Mouse (Mus musculus): ENCODE results near the gene Ryk. TPM values are rescaled to one million over a fixed set of nuclear protein-coding genes. Genes with fewer than 3 reads are reported as not detected.
"Not testable (repeated sequence)": the region's sequence is repeated elsewhere in the genome, so short reads cannot be mapped to it uniquely, and the experiment has no call there.

Ryk gene
- polyA plus RNA-seq, 1 experiment from 2014 or later, result 50.8 TPM

DNA sequence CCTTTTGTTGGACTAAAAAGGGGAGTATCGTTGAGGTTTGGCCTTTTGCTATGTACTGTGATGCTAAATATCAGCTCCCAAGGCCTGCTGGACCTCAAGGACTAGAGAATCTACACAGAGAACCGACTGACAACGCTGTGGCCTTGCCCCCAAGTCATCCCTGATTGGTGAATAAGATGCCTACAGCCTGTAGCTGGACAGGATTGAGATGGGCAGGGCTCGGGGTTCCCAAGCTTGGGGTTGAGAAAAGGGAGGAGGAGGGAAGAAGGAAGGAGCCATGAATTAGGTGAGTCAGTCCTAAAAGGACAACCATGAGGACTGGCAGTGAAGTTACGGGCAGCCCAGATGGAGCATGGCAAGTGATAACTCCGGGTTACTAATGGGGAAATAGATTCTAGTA is 65.2 kb downstream of the Ryk start:
- Histone ChIP-seq H3K9ac (replicated peaks; ENCODE audit: low read length) (no peak overlapping the region), H3K27ac (replicated peaks; ENCODE audit: low read depth, low read length) (no peak overlapping the region), H3K4me3 (ENCODE audit: low read depth, low read length) (no peak overlapping the region), H3K4me2 (ENCODE audit: low read depth, low read length) (no peak overlapping the region), H3K27me3 (ENCODE audit: control insufficient read depth, insufficient read depth, low read length) (no peaks in the 10 kb centered on the region), H3K36me3 (replicated peaks; ENCODE audit: control insufficient read depth, insufficient read depth, low read depth, low read length) (peaks cover 3% of the 10 kb centered on the region; the same call in 1 of the 2 replicates), H3K4me1 (ENCODE audit: control insufficient read depth, insufficient read depth, low read length) (no peaks in the 10 kb centered on the region), H3K9me3 (replicated peaks; ENCODE audit: control insufficient read depth, low read length) (no peaks in the 10 kb centered on the region)
- no peak for ATAC-seq (replicated peaks; ENCODE audit: insufficient number of reproducible peaks, low FRiP score, low TSS enrichment, low read depth)
- 93% methylated on average over 6 of the region's 6 CpGs for WGBS
- no peak for DNase-seq (ENCODE audit: low spot score)

GRCm38 (mm10) chr9:102902308-102902707 is 67.6 kb downstream of the Ryk start:
- H3K9me3 ChIP-seq (replicated peaks; ENCODE audit: control insufficient read depth, low read length), result no peaks in the 10 kb centered on the region
- H3K27me3 ChIP-seq (ENCODE audit: control insufficient read depth, insufficient read depth, low read length), result no peaks in the 10 kb centered on the region
- H3K4me2 ChIP-seq (ENCODE audit: low read depth, low read length), result no peak overlapping the region
- H3K36me3 ChIP-seq (replicated peaks; ENCODE audit: control insufficient read depth, insufficient read depth, low read depth, low read length), result peaks cover 3% of the 10 kb centered on the region; the same call in 1 of the 2 replicates
- no peak overlapping the region for H3K9ac ChIP-seq (replicated peaks; ENCODE audit: low read length)
- H3K4me1 ChIP-seq (ENCODE audit: control insufficient read depth, insufficient read depth, low read length), result no peaks in the 10 kb centered on the region
- 95% methylated on average over 7 of the region's 7 CpGs for WGBS
- no peak for DNase-seq (ENCODE audit: low spot score)
- no peak for ATAC-seq (replicated peaks; ENCODE audit: insufficient number of reproducible peaks, low FRiP score, low TSS enrichment, low read depth)
- no peak overlapping the region for H3K27ac ChIP-seq (replicated peaks; ENCODE audit: low read depth, low read length)
- H3K4me3 ChIP-seq (ENCODE audit: low read depth, low read length), result no peak overlapping the region

- Histone ChIP-seq H3K27ac (replicated peaks; ENCODE audit: low read depth, low read length) (no peak overlapping the region), H3K36me3 (replicated peaks; ENCODE audit: control insufficient read depth, insufficient read depth, low read depth, low read length) (no peaks in the 10 kb centered on the region; the same call in 1 of the 2 replicates), H3K4me1 (ENCODE audit: control insufficient read depth, insufficient read depth, low read length) (no peaks in the 10 kb centered on the region), H3K4me2 (ENCODE audit: low read depth, low read length) (no peak overlapping the region), H3K9me3 (replicated peaks; ENCODE audit: control insufficient read depth, low read length) (no peaks in the 10 kb centered on the region), H3K27me3 (ENCODE audit: control insufficient read depth, insufficient read depth, low read length) (no peaks in the 10 kb centered on the region), H3K9ac (replicated peaks; ENCODE audit: low read length) (no peak overlapping the region), H3K4me3 (ENCODE audit: low read depth, low read length) (no peak overlapping the region)
- ATAC-seq (replicated peaks; ENCODE audit: insufficient number of reproducible peaks, low FRiP score, low TSS enrichment, low read depth), result no peak
- 88% methylated on average over 6 of the region's 6 CpGs for WGBS
- no peak for DNase-seq (ENCODE audit: low spot score)
Observed at GRCm38 (mm10) chr9:102904952-102905351, 70.2 kb downstream of the Ryk start.

- no peak overlapping the region for H3K4me2 ChIP-seq (ENCODE audit: low read depth, low read length)
- ATAC-seq (replicated peaks; ENCODE audit: insufficient number of reproducible peaks, low FRiP score, low TSS enrichment, low read depth), result no peak
- no peaks in the 10 kb centered on the region for H3K4me1 ChIP-seq (ENCODE audit: control insufficient read depth, insufficient read depth, low read length)
- peaks cover 2% of the 10 kb centered on the region for H3K36me3 ChIP-seq (replicated peaks; ENCODE audit: control insufficient read depth, insufficient read depth, low read depth, low read length)
- WGBS, result 85% methylated on average over 12 of the region's 12 CpGs
- no peak for DNase-seq (ENCODE audit: low spot score)
- no peaks in the 10 kb centered on the region for H3K27me3 ChIP-seq (ENCODE audit: control insufficient read depth, insufficient read depth, low read length)
- H3K9ac ChIP-seq (replicated peaks; ENCODE audit: low read length), result no peak overlapping the region
- no peak overlapping the region for H3K27ac ChIP-seq (replicated peaks; ENCODE audit: low read depth, low read length)
- no peak overlapping the region for H3K4me3 ChIP-seq (ENCODE audit: low read depth, low read length)
- H3K9me3 ChIP-seq (replicated peaks; ENCODE audit: control insufficient read depth, low read length), result no peaks in the 10 kb centered on the region
Observed at GRCm38 (mm10) chr9:102906781-102907180, 72.1 kb downstream of the Ryk start.

DNA sequence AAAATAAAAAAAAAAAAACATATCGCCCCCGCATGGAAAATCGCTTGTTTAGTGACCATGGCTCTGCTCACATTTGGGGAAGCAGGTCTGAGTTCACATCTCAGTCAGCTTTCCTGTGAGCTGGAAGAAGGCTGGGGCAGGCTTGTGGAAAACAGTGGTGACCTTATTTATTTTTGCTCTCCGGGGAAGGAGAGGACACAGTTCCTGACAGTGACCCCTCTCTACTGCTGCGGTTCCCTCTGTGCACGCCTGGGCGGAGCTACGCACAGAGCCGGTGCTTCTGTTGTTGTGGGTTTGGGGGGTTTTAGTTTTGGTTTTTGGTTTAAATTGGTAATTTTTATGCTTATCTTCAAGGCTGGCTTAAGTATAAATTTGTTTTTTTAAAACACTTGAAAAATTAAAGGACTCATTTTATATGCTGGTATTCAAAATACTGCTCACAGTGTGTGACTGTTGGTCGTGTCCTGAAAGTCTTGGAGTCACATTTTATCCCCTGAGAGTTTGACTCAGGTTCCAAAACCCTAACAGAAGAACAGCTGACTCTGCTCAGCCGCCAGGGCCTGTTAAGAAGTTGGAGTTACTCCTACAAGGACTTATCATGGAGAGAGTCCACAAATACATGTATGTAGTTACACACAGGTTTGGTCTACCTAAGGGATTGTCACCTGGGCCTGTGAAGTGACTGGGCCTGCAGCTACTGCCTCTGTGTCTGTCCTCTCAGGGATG is 73.0 kb downstream of the Ryk start:
- 84% methylated on average over 11 of the region's 11 CpGs for WGBS

DNA sequence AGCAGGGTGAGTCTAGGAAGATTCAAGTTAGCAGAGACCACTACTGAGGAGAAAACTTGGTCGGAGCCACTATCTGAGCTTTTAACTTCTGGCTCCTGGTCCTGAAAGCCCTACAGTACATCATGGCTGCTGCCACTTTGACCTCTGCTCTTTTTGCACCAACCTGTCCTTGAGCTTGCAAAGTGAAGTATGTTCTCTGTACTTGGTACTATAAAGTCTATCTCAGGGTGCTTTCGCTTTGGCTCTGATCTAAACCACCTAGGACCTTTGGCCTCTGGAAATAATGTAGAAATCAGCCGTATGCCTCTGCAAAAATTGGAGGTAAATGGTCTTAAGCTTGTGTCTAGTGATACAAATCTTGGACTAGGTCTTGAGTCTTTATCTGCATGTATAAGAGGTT is 76.8 kb downstream of the Ryk start:
- DNase-seq (ENCODE audit: low spot score), result no peak
- no peak overlapping the region for H3K4me3 ChIP-seq (ENCODE audit: low read depth, low read length)

More for the DNA sequence above, 73.0 kb downstream of the Ryk start:
- no peak overlapping the region for H3K27ac ChIP-seq (replicated peaks; ENCODE audit: low read depth, low read length)
- no peak overlapping the region for H3K9ac ChIP-seq (replicated peaks; ENCODE audit: low read length)
- H3K4me1 ChIP-seq (ENCODE audit: control insufficient read depth, insufficient read depth, low read length), result no peaks in the 10 kb centered on the region
- DNase-seq (ENCODE audit: low spot score) (no peak), ATAC-seq (replicated peaks; ENCODE audit: insufficient number of reproducible peaks, low FRiP score, low TSS enrichment, low read depth) (no peak)
- H3K36me3 ChIP-seq (replicated peaks; ENCODE audit: control insufficient read depth, insufficient read depth, low read depth, low read length), result peaks cover 2% of the 10 kb centered on the region
- H3K4me3 ChIP-seq (ENCODE audit: low read depth, low read length), result no peak overlapping the region
- no peaks in the 10 kb centered on the region for H3K27me3 ChIP-seq (ENCODE audit: control insufficient read depth, insufficient read depth, low read length)
- no peak overlapping the region for H3K4me2 ChIP-seq (ENCODE audit: low read depth, low read length)
- no peaks in the 10 kb centered on the region for H3K9me3 ChIP-seq (replicated peaks; ENCODE audit: control insufficient read depth, low read length)

GRCm38 (mm10) chr9:102912516-102913035 is 77.9 kb downstream of the Ryk start:
- ATAC-seq (replicated peaks; ENCODE audit: insufficient number of reproducible peaks, low FRiP score, low TSS enrichment, low read depth) (no peak), DNase-seq (ENCODE audit: low spot score) (no peak)
- no peak overlapping the region for H3K9ac ChIP-seq (replicated peaks; ENCODE audit: low read length)
- H3K27ac ChIP-seq (replicated peaks; ENCODE audit: low read depth, low read length), result no peak overlapping the region
- no peak overlapping the region for H3K4me2 ChIP-seq (ENCODE audit: low read depth, low read length)
- no peaks in the 10 kb centered on the region for H3K9me3 ChIP-seq (replicated peaks; ENCODE audit: control insufficient read depth, low read length)
- 89% methylated on average over 10 of the region's 10 CpGs for WGBS
- no peaks in the 10 kb centered on the region for H3K27me3 ChIP-seq (ENCODE audit: control insufficient read depth, insufficient read depth, low read length)
- H3K4me3 ChIP-seq (ENCODE audit: low read depth, low read length), result no peak overlapping the region
- H3K4me1 ChIP-seq (ENCODE audit: control insufficient read depth, insufficient read depth, low read length), result no peaks in the 10 kb centered on the region
- H3K36me3 ChIP-seq (replicated peaks; ENCODE audit: control insufficient read depth, insufficient read depth, low read depth, low read length), result peaks cover 2% of the 10 kb centered on the region

More for the DNA sequence above, 76.8 kb downstream of the Ryk start:
- no peak for ATAC-seq (replicated peaks; ENCODE audit: insufficient number of reproducible peaks, low FRiP score, low TSS enrichment, low read depth)
- no peaks in the 10 kb centered on the region for H3K4me1 ChIP-seq (ENCODE audit: control insufficient read depth, insufficient read depth, low read length)
- no peak overlapping the region for H3K9ac ChIP-seq (replicated peaks; ENCODE audit: low read length)
- H3K4me2 ChIP-seq (ENCODE audit: low read depth, low read length), result no peak overlapping the region
- H3K36me3 ChIP-seq (replicated peaks; ENCODE audit: control insufficient read depth, insufficient read depth, low read depth, low read length), result peaks cover 2% of the 10 kb centered on the region
- H3K27me3 ChIP-seq (ENCODE audit: control insufficient read depth, insufficient read depth, low read length), result no peaks in the 10 kb centered on the region
- H3K9me3 ChIP-seq (replicated peaks; ENCODE audit: control insufficient read depth, low read length), result no peaks in the 10 kb centered on the region
- 95% methylated on average over 3 of the region's 3 CpGs for WGBS
- no peak overlapping the region for H3K27ac ChIP-seq (replicated peaks; ENCODE audit: low read depth, low read length)

DNA sequence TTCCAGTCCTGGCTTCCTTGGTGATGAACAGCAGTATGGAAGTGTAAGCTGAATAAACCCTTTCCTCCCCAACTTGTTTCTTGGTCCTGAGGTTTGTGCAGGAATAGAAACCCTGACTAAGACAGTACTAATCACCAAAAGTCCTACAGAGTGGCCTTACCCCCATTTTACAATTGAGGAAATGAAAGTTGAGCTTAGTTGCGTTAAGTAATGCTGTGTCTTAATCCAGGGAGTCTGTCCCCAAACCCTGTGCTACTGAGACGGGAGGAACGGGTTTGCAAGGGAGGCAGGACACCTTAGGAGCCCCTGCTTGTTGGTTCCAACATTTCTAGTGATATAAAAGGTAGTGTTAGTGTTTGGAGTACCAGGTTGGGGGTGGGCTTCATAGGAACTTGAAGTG is 78.9 kb downstream of the Ryk start:
- not testable (repeated sequence) for H3K9me3 ChIP-seq (replicated peaks; ENCODE audit: control insufficient read depth, low read length); H3K36me3 ChIP-seq (replicated peaks; ENCODE audit: control insufficient read depth, insufficient read depth, low read depth, low read length)
- 87% methylated on average over 3 of the region's 3 CpGs for WGBS

More for the DNA sequence above, 78.9 kb downstream of the Ryk start:
- H3K4me1 ChIP-seq (ENCODE audit: control insufficient read depth, insufficient read depth, low read length); H3K27me3 ChIP-seq (ENCODE audit: control insufficient read depth, insufficient read depth, low read length); H3K4me3 ChIP-seq (ENCODE audit: low read depth, low read length); H3K27ac ChIP-seq (replicated peaks; ENCODE audit: low read depth, low read length); ATAC-seq (replicated peaks; ENCODE audit: insufficient number of reproducible peaks, low FRiP score, low TSS enrichment, low read depth); DNase-seq (ENCODE audit: low spot score); H3K4me2 ChIP-seq (ENCODE audit: low read depth, low read length); H3K9ac ChIP-seq (replicated peaks; ENCODE audit: low read length): not testable (repeated sequence)

Data from embryonic facial prominence, embryonic 11.5 days (tissue).